Mouse (Mus musculus): ENCODE results near the gene Gm20481. TPM values are rescaled to one million over a fixed set of nuclear protein-coding genes. Genes with fewer than 3 reads are reported as not detected.
A peak's percentile ranks its signal among the peaks of the same experiment; 100 is the strongest.

The Gm20481 gene
- total and polyA plus RNA-seq, 2 experiments from 2014 or later, result not detected

GRCm38 (mm10) chr17:34975581-34976492, 6.1 kb downstream of the Gm20481 start:
- no peaks in the 10 kb centered on the region for H3K9me3 ChIP-seq (ENCODE audit: low read length)
- no peak overlapping the region for H3K9ac ChIP-seq (replicated peaks; ENCODE audit: low read length)
- no peak overlapping the region for H3K27ac ChIP-seq
- H3K4me2 ChIP-seq (ENCODE audit: low read depth, low read length), result no peak overlapping the region
- peaks cover under 1% of the 10 kb centered on the region for H3K4me1 ChIP-seq (ENCODE audit: insufficient read depth, low read length)
- no peak for DNase-seq (ENCODE audit: low spot score)
- no peaks in the 10 kb centered on the region for H3K27me3 ChIP-seq (ENCODE audit: insufficient read depth, low read length)
- no peak for ATAC-seq
- no peak overlapping the region for H3K4me3 ChIP-seq (ENCODE audit: low read length)
- no peaks in the 10 kb centered on the region for H3K36me3 ChIP-seq (ENCODE audit: insufficient read depth, low read length)
- TF ChIP-seq CTCF (IDR thresholded peaks at IDR 0.05; ENCODE audit: low read depth), result no peak
- 80% methylated on average over 3 of the region's 3 CpGs for WGBS

GRCm38 (mm10) chr17:34977000-34977399, 7.3 kb downstream of the Gm20481 start:
- Histone ChIP-seq H3K27ac (no peak overlapping the region), H3K4me3 (ENCODE audit: low read length) (no peak overlapping the region), H3K9me3 (ENCODE audit: low read length) (no peaks in the 10 kb centered on the region), H3K36me3 (ENCODE audit: insufficient read depth, low read length) (no peaks in the 10 kb centered on the region), H3K9ac (replicated peaks; ENCODE audit: low read length) (no peak overlapping the region), H3K27me3 (ENCODE audit: insufficient read depth, low read length) (no peaks in the 10 kb centered on the region), H3K4me2 (ENCODE audit: low read depth, low read length) (no peak overlapping the region), H3K4me1 (ENCODE audit: insufficient read depth, low read length) (peaks cover 3% of the 10 kb centered on the region)
- no peak for DNase-seq (ENCODE audit: low spot score)
- ATAC-seq, result no peak
- no peak for TF ChIP-seq CTCF (IDR thresholded peaks at IDR 0.05; ENCODE audit: low read depth)
- WGBS, result 91% methylated on average over 20 of the region's 20 CpGs

GRCm38 (mm10) chr17:34978239-34978638, 8.5 kb downstream of the Gm20481 start:
- Histone ChIP-seq H3K36me3 (ENCODE audit: insufficient read depth, low read length) (no peaks in the 10 kb centered on the region), H3K4me2 (ENCODE audit: low read depth, low read length) (no peak overlapping the region), H3K9ac (replicated peaks; ENCODE audit: low read length) (no peak overlapping the region), H3K4me1 (ENCODE audit: insufficient read depth, low read length) (peaks cover 7% of the 10 kb centered on the region), H3K9me3 (ENCODE audit: low read length) (no peaks in the 10 kb centered on the region), H3K27me3 (ENCODE audit: insufficient read depth, low read length) (no peaks in the 10 kb centered on the region), H3K27ac (no peak overlapping the region), H3K4me3 (ENCODE audit: low read length) (no peak overlapping the region)
- ATAC-seq (no peak), DNase-seq (ENCODE audit: low spot score) (no peak)
- TF ChIP-seq CTCF (IDR thresholded peaks at IDR 0.05; ENCODE audit: low read depth), result no peak
- 90% methylated on average over 27 of the region's 27 CpGs for WGBS

GRCm38 (mm10) chr17:34979631-34980030, 9.9 kb downstream of the Gm20481 start:
- DNase-seq (ENCODE audit: low spot score), result no peak

GRCm38 (mm10) chr17:34980655-34981054, 10.9 kb downstream of the Gm20481 start:
- Histone ChIP-seq H3K4me3 (ENCODE audit: low read length) (peak overlapping the region; percentile 79), H3K9ac (replicated peaks; ENCODE audit: low read length) (peak overlapping the region; percentile 79; the same call in 1 of the 2 replicates), H3K9me3 (ENCODE audit: low read length) (no peaks in the 10 kb centered on the region), H3K36me3 (ENCODE audit: insufficient read depth, low read length) (peaks cover 5% of the 10 kb centered on the region; the same call in 1 of the 2 replicates), H3K27ac (peak overlapping the region; percentile 94; the same call in 1 of the 2 replicates), H3K27me3 (ENCODE audit: insufficient read depth, low read length) (no peaks in the 10 kb centered on the region), H3K4me1 (ENCODE audit: insufficient read depth, low read length) (peaks cover 7% of the 10 kb centered on the region), H3K4me2 (ENCODE audit: low read depth, low read length) (peak overlapping the region; percentile 78)
- WGBS, result 13% methylated on average over 2 of the region's 2 CpGs
- peak; percentile 66 for TF ChIP-seq CTCF (IDR thresholded peaks at IDR 0.05; ENCODE audit: low read depth)
- ATAC-seq (no peak), DNase-seq (ENCODE audit: low spot score) (peak; percentile 70)

More at GRCm38 (mm10) chr17:34979631-34980030, 9.9 kb downstream of the Gm20481 start:
- Histone ChIP-seq H3K27ac (no peak overlapping the region), H3K27me3 (ENCODE audit: insufficient read depth, low read length) (no peaks in the 10 kb centered on the region), H3K4me2 (ENCODE audit: low read depth, low read length) (no peak overlapping the region), H3K4me3 (ENCODE audit: low read length) (no peak overlapping the region), H3K4me1 (ENCODE audit: insufficient read depth, low read length) (peaks cover 7% of the 10 kb centered on the region), H3K9me3 (ENCODE audit: low read length) (no peaks in the 10 kb centered on the region), H3K36me3 (ENCODE audit: insufficient read depth, low read length) (no peaks in the 10 kb centered on the region), H3K9ac (replicated peaks; ENCODE audit: low read length) (no peak overlapping the region)
- 94% methylated on average over 4 of the region's 4 CpGs for WGBS
- no peak for TF ChIP-seq CTCF (IDR thresholded peaks at IDR 0.05; ENCODE audit: low read depth)
- no peak for ATAC-seq

- Histone ChIP-seq H3K9ac (replicated peaks; ENCODE audit: low read length) (peak within 1 kb of the TSS; percentile 79), H3K27ac (peak within 1 kb of the TSS; percentile 94), H3K36me3 (ENCODE audit: insufficient read depth, low read length) (peaks cover 15% of the 10 kb centered on the region; the same call in 1 of the 2 replicates), H3K27me3 (ENCODE audit: insufficient read depth, low read length) (no peaks in the 10 kb centered on the region), H3K4me2 (ENCODE audit: low read depth, low read length) (peak within 1 kb of the TSS; percentile 78), H3K4me3 (ENCODE audit: low read length) (peak within 1 kb of the TSS; percentile 79), H3K4me1 (ENCODE audit: insufficient read depth, low read length) (peaks cover 7% of the 10 kb centered on the region), H3K9me3 (ENCODE audit: low read length) (no peaks in the 10 kb centered on the region)
- peak; percentile 95 for DNase-seq (ENCODE audit: low spot score)
- TF ChIP-seq CTCF (IDR thresholded peaks at IDR 0.05; ENCODE audit: low read depth), result no peak
- ATAC-seq, result peak; percentile 96
- under 1% methylated on average over 56 of the region's 58 CpGs for WGBS
Measured at GRCm38 (mm10) chr17:34981690-34982180, 12.0 kb downstream of the Gm20481 start, which contains the start of gene Lsm2. Gene Lsm2 (plus strand): TSS chr17:34981862.

Measured in hindbrain, postnatal 0 days (tissue).